Mouse (Mus musculus): Measurements from ENCODE around the gene Slc13a5. TPM values are rescaled to one million over a fixed set of nuclear protein-coding genes. Genes with fewer than 3 reads are reported as not detected.

Slc13a5 gene
- polyA plus RNA-seq, 1 experiment from 2014 or later = 0.84 TPM

Other genes starting within 250 kb of the Slc13a5 start
- 0.27 and 0.33 TPM in 2 replicates for gene Aipl1, start 229.7 kb downstream of the Slc13a5 start, polyA plus RNA-seq (2015; fragmentation: Nextera tagmentation; extraction: Ambion mirVana)
- 99.8 and 103 TPM in 2 replicates for gene Pimreg, start 225.2 kb downstream of the Slc13a5 start, polyA plus RNA-seq (2015; fragmentation: Nextera tagmentation; extraction: Ambion mirVana)
- 0.08 and 0.14 TPM in 2 replicates for gene Pitpnm3, start 131.4 kb downstream of the Slc13a5 start, polyA plus RNA-seq (2015; fragmentation: Nextera tagmentation; extraction: Ambion mirVana)
- 0.84 and 1.1 TPM in 2 replicates for gene Gm43951, start 60.4 kb downstream of the Slc13a5 start, polyA plus RNA-seq (2015; fragmentation: Nextera tagmentation; extraction: Ambion mirVana)
- 18.1 and 18.3 TPM in 2 replicates for gene 4933427D14Rik, start 59.8 kb downstream of the Slc13a5 start, polyA plus RNA-seq (2015; fragmentation: Nextera tagmentation; extraction: Ambion mirVana)
- 229 and 230 TPM in 2 replicates for gene Txndc17, start 59.7 kb downstream of the Slc13a5 start, polyA plus RNA-seq (2015; fragmentation: Nextera tagmentation; extraction: Ambion mirVana)
- gene Med31, start 51.6 kb downstream of the Slc13a5 start, polyA plus RNA-seq (2015; fragmentation: Nextera tagmentation; extraction: Ambion mirVana) = 48.9 and 49.6 TPM in 2 replicates
- gene Xaf1, start 34.4 kb upstream of the Slc13a5 start, polyA plus RNA-seq (2015; fragmentation: Nextera tagmentation; extraction: Ambion mirVana) = 2.4 and 2.5 TPM in 2 replicates
- gene Fbxo39, start 47.2 kb upstream of the Slc13a5 start, polyA plus RNA-seq (2015; fragmentation: Nextera tagmentation; extraction: Ambion mirVana) = not detected in 2 replicates
- 3.2 and 3.6 TPM in 2 replicates for gene Tekt1, start 95.2 kb upstream of the Slc13a5 start, polyA plus RNA-seq (2015; fragmentation: Nextera tagmentation; extraction: Ambion mirVana)
- 38.3 and 41.5 TPM in 2 replicates for gene Smtnl2, start 144.5 kb upstream of the Slc13a5 start, polyA plus RNA-seq (2015; fragmentation: Nextera tagmentation; extraction: Ambion mirVana)
- gene Ggt6, start 168.3 kb upstream of the Slc13a5 start, polyA plus RNA-seq (2015; fragmentation: Nextera tagmentation; extraction: Ambion mirVana) = 0.74 and 0.92 TPM in 2 replicates
- 159 and 164 TPM in 2 replicates for gene Mybbp1a, start 174.1 kb upstream of the Slc13a5 start, polyA plus RNA-seq (2015; fragmentation: Nextera tagmentation; extraction: Ambion mirVana)
- gene Spns2, start 222.7 kb upstream of the Slc13a5 start, polyA plus RNA-seq (2015; fragmentation: Nextera tagmentation; extraction: Ambion mirVana) = 2.1 and 2.3 TPM in 2 replicates

All from limb, embryonic 13.5 days (tissue).